Mouse (Mus musculus) 3134 (cell line): ENCODE results near the gene Mipep.

ENCODE experiments used
- DNase-seq: peaks from one replicate; pipeline ENCODE4 v3.0.0-alpha.2; 2011; ENCODE audit warnings: low spot score; ENCODE audit not compliant: insufficient read length; ENCODE audit errors: extremely low read depth

Mipep gene

DNA sequence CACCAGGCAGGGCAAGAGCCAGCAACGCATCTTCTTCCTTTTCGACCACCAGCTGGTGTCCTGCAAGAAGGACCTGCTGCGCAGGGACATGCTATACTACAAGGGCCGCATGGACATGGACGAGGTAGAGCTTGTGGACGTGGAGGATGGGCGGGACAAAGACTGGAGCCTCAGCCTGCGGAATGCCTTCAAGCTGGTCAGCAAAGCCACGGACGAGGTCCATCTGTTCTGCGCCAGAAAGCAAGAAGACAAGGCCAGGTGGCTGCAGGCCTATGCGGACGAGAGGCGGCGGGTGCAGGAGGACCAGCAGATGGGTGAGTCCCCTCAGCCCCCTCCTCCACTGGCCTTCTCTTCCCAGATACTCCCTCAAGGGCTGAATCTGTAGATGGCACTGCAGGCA, 28.1 kb upstream of the Mipep start:
- no peak for DNase-seq

DNA sequence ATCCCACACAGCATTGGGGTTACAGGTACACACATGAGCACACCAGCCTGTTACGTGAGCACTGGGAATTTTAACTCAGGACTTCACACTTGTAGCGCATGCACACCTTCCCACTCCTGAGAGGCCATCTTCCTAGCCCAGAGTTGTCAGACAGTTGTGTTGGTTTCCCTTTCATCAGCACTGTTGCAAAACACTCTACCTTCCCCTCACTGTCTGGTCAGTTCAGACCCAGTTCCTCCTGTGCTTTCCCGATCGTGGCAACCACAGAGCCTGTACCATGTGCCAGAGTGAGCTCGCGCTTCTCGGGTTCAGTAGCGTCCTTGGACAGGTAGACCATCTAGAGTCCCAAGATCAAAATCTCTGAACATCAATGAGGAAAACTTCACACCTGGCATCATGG, 27.1 kb upstream of the Mipep start:
- DNase-seq: no peak

GRCm38 (mm10) chr14:60757722-60758121, 26.7 kb upstream of the Mipep start:
- no peak for DNase-seq

GRCm38 (mm10) chr14:60759097-60759496, 25.3 kb upstream of the Mipep start:
- DNase-seq: no peak

DNA sequence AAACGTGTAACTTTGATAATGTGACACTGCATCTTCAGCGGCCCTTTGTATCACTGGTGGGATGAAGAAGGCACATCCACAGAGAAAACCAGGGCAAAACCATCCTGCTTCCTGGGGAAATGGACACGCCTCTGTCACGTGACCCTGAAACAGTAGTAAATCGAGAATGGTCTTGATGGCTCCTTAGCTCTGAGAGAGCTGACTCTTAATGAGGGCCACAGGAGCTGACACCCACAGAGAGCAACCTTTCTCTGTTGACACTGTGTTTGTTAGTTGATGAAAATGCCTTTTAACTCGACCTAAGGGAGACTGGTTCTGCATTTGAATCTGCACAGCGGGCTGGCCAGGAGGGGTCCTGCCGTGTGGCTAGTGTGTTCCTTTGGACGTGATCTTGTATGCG, 22.6 kb upstream of the Mipep start:
- no peak for DNase-seq

GRCm38 (mm10) chr14:60762754-60763153, 21.6 kb upstream of the Mipep start:
- DNase-seq: no peak

DNA sequence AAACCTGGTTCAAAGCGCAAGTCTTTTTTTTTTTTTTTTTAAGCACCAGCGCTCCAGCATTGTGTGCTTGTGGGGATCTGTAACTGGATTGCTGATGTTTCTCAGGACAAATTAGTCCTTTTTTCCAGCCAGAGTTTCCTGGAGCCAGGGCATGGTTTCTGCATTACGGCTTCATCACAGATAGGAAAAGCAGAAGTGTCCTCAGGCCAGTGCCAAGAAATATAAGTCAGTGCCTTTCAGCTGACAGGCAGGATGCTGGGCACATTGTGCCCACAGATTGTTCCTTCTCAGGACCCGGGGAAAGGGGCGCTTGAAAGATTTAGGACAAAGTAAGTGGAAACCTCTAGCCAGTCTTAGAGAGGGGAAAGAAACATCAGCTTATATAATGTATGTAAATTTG, 20.6 kb upstream of the Mipep start:
- DNase-seq: no peak

DNA sequence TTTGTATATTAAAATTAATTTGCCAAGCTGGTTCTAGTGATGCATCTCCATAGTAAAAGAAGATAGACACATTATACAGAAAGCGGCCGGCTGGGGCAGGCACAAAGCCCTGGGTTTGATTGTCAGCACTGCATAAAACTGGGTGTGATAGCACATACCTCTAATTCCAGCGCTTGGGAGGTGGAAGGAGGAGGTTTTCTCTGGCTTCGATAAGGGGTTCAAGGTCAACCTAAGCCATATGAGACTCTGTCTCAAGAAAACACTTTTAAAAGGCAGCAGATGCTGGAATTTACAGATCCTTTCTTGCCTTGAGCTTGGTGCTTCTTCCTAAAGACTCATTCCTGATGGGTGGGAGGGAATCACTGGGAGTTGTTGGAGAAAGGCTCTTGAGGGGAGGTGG, 19.8 kb upstream of the Mipep start:
- DNase-seq: no peak

GRCm38 (mm10) chr14:60765025-60765424, 19.3 kb upstream of the Mipep start:
- DNase-seq: no peak

GRCm38 (mm10) chr14:60767884-60768283, 16.5 kb upstream of the Mipep start, which contains the start of gene C1qtnf9:
C1qtnf9 (plus strand) TSS chr14:60768134.
- no peak for DNase-seq

DNA sequence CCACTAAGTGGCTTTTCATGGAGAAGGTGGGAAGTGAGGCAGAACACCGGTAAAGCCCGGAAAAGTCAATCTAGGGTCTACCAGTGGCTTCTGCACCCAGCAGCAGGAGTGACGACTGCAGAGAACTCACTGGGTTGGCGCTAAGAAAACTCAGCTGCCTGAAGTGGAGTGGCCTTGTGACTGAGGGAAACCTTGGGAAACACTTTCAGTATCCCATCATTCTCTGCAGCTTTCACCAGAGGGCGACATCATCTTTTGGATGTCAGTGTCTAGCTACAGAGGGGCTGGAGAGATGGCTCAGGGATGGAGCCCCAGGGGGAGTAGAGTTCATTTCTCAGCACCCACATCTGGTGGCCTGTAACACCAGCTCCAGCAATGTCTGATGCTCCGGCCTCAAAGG, 15.0 kb upstream of the Mipep start:
- no peak for DNase-seq

- DNase-seq: no peak
These were observed 13.8 kb upstream of the Mipep start for GRCm38 (mm10) chr14:60770594-60770993.

DNA sequence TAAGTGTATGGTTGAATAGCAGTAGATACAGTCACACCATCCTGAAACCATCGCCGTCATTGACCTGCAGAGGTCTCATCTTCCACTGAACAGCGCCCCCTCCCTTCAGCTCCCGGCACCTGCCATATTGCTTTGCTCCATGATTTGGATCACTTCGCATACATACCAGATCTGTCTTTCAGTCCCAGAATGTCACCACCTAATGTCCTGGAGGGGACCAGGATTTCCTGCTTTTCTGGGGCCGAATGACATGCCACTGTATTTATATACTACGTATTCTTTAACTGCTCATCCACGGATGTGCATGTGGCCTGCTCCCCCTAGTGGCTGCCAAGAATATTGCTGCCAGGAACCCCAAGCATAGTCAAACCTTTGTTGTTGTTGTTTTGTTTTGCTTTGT, 13.3 kb upstream of the Mipep start:
- DNase-seq: no peak

- DNase-seq: no peak
These were observed 10.9 kb upstream of the Mipep start for GRCm38 (mm10) chr14:60773476-60773875.

DNA sequence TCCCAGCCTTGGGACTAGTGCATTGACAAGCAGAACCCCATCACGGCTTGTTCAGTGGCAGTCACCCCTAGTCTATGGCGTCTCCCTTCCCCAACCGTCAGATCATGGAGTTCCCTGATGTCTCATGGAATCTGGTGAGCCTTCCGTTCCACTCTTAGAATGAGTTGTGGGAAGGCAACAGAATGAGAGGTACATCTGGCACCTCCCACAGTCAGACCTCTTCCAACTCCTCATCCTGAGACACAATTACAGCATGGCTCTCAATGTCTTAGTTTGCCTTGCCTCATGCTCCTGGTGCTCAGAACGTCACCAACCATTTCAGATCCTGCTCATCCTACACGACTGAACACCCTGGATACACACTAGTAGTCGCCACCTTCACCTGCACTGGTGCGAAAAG, 7.9 kb upstream of the Mipep start:
- DNase-seq: no peak

GRCm38 (mm10) chr14:60777485-60777919, 6.9 kb upstream of the Mipep start:
- DNase-seq: no peak

DNA sequence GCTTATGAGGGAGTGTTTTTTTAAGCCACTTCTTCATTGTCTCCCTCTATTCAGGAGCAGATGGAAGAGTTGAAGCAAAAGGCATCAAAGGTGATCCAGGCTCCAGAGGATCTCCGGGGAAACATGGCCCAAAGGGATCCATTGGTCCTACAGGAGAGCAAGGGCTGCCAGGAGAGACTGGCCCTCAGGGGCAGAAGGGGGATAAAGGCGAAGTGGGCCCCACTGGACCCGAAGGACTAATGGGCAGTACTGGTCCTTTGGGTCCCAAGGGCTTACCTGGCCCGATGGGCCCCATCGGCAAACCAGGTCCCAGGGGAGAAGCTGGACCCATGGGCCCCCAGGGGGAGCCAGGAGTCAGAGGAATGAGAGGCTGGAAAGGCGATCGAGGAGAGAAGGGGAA, 5.2 kb upstream of the Mipep start:
- DNase-seq: no peak

DNA sequence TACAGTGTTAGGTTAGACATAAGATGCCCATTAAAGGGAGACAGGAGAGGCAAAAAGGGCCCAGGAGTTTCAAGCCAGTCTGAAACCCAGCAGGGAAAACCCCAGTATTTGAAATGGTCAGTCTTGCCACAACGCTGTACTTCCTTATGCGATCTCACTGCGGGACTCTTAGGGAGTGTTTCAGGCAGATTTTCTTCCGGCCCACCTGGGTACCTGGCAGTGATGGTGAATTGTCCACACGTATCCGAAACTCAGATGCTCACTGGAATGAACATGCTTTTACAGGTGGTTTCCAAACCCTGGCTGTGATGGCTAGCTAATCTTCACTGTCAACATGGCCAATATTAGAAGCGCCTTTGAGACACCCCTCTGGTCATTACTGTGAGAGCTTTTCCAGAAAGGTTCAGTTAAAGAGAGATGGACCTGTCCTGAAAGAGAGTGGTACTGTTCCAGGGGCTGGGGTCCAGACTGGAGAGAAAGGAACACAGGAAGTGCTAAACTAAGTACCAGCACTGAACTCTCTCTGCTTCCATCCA, 2.2 kb upstream of the Mipep start:
- DNase-seq: no peak

DNA sequence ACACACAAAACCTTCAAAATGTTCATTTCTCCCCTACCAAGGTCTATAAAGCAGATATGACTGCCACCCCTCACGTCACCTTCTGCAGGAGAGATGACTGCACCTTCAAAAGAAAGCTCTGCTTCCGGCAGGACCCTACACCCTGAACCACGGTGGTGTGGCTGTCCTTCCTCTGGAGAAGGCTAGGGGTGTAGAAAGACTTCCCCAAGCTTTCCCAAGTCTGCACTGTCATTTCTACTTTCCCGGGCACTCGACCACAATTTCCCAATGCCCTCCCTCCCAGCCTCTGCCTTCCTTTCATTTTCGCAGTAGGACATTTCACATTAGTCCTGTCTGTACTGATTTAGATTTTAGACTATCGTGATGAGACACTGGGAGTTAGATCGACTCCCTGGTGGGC, 1.2 kb upstream of the Mipep start:
- no peak for DNase-seq

- no peak for DNase-seq
These were observed 5.7 kb downstream of the Mipep start for GRCm38 (mm10) chr14:60790103-60790502.

GRCm38 (mm10) chr14:60796600-60797322, 12.4 kb downstream of the Mipep start:
- DNase-seq: no peak

DNA sequence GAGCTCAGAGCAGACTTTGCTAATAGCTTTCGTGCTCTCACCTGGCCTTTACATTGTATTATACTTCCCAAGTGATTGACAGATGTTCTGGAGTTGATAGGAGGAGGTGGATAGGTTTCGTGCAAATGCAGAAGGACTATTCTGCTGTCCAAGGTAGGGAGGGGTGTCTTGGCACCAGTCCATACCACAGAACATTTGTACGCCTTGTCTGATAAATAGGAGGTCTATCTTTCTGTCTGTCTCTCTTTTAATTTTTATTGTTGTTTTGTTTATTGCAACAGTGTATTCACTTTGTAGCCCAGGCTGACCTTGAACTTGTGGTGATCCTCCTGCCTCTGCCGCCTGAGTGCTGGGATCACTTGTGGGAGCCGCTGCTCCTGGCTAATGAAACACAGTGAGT, 13.2 kb downstream of the Mipep start:
- no peak for DNase-seq

DNA sequence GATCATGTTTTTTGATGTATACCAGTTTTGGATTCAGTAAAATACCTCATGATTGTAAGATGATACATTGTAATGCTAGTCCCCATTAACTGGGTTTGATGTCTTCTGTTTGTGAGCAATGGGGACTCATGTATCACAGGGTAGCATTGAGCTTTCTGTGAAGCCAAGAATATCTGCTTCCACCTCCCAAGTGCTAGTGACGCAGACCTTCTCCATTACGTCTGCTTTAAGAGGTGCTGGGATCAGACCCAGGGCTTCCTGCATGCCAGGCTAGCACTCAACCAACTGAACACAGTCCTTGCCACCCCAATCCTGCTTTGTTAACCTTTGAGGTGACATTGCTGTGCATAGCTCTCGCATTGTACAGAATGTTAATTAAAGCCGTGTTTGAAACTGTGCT, 14.3 kb downstream of the Mipep start:
- no peak for DNase-seq
